Mouse (Mus musculus): ENCODE measurements around the gene Klhdc8b.

Gene Klhdc8b

GRCm38 (mm10) chr9:108481520-108482210 lies 20.3 kb upstream of the Klhdc8b start:
- DNase-seq (ENCODE audit: low read depth, low spot score) = no peak

GRCm38 (mm10) chr9:108480813-108481519 lies 19.6 kb upstream of the Klhdc8b start:
- no peak for DNase-seq (ENCODE audit: low read depth, low spot score)

- peak; percentile 30 for DNase-seq (ENCODE audit: low read depth, low spot score)
Measured at GRCm38 (mm10) chr9:108479721-108480351, 18.5 kb upstream of the Klhdc8b start, which contains the start of gene Lamb2. TSS of gene Lamb2 (plus strand) at chr9:108479736.

GRCm38 (mm10) chr9:108479241-108479640 lies 17.9 kb upstream of the Klhdc8b start:
- DNase-seq (ENCODE audit: low read depth, low spot score) = no peak

GRCm38 (mm10) chr9:108478638-108479156 lies 17.3 kb upstream of the Klhdc8b start:
- DNase-seq (ENCODE audit: low read depth, low spot score) = no peak

GRCm38 (mm10) chr9:108474528-108474927 lies 13.1 kb upstream of the Klhdc8b start:
- no peak for DNase-seq (ENCODE audit: low read depth, low spot score)

- no peak for DNase-seq (ENCODE audit: low read depth, low spot score)
Measured at GRCm38 (mm10) chr9:108469845-108470244, 8.5 kb upstream of the Klhdc8b start.

- DNase-seq (ENCODE audit: low read depth, low spot score) = no peak
Measured at GRCm38 (mm10) chr9:108469430-108469829, 8.0 kb upstream of the Klhdc8b start.

GRCm38 (mm10) chr9:108466219-108466618 lies 4.8 kb upstream of the Klhdc8b start:
- DNase-seq (ENCODE audit: low read depth, low spot score) = no peak

- DNase-seq (ENCODE audit: low read depth, low spot score) = no peak
Measured at GRCm38 (mm10) chr9:108463713-108464112, 2.3 kb upstream of the Klhdc8b start.

GRCm38 (mm10) chr9:108462192-108462591 lies 811 bp upstream of the Klhdc8b start:
- DNase-seq (ENCODE audit: low read depth, low spot score) = no peak

- no peak for DNase-seq (ENCODE audit: low read depth, low spot score)
Measured at GRCm38 (mm10) chr9:108461675-108462074, 294 bp upstream of the Klhdc8b start.

GRCm38 (mm10) chr9:108460319-108461178 lies 832 bp downstream of the Klhdc8b start, which contains the start of gene Ccdc71:
TSS of gene Ccdc71 (plus strand) at chr9:108460527.
- peak; percentile 93 for DNase-seq (ENCODE audit: low read depth, low spot score)

- DNase-seq (ENCODE audit: low read depth, low spot score) = no peak
Measured at GRCm38 (mm10) chr9:108459939-108460318, 1.5 kb downstream of the Klhdc8b start.

GRCm38 (mm10) chr9:108456953-108457352 lies 4.4 kb downstream of the Klhdc8b start:
- no peak for DNase-seq (ENCODE audit: low read depth, low spot score)

GRCm38 (mm10) chr9:108455747-108456571 lies 5.4 kb downstream of the Klhdc8b start:
- DNase-seq (ENCODE audit: low read depth, low spot score) = no peak

- DNase-seq (ENCODE audit: low read depth, low spot score) = no peak
Measured at GRCm38 (mm10) chr9:108454429-108454828, 7.0 kb downstream of the Klhdc8b start.

GRCm38 (mm10) chr9:108453458-108453857 lies 7.9 kb downstream of the Klhdc8b start:
- peak; percentile 68 for DNase-seq (ENCODE audit: low read depth, low spot score)

- DNase-seq (ENCODE audit: low read depth, low spot score) = no peak
Measured at GRCm38 (mm10) chr9:108452911-108453310, 8.5 kb downstream of the Klhdc8b start.

- peak; percentile 95 for DNase-seq (ENCODE audit: low read depth, low spot score)
Measured at GRCm38 (mm10) chr9:108452291-108452906, 9.0 kb downstream of the Klhdc8b start.

Measured in brain, adult 2 months (tissue).